Mouse (Mus musculus) liver, adult 2 months (tissue): ENCODE results near the gene Arl3. TPM values are rescaled to one million over a fixed set of nuclear protein-coding genes. Genes with fewer than 3 reads are reported as not detected.

Experiments
- DNase-seq: peaks from one replicate; pipeline ENCODE4 v3.0.0-alpha.2; 2011; ENCODE audit warnings: low read depth, low spot score; ENCODE audit errors: extremely low read depth
- H3K27ac ChIP-seq: fragments of 200-500 bp; replicated peaks from 2 replicates; pipeline ENCODE4 v1.5.1; 2012; ENCODE audit warnings: low read depth, mild to moderate bottlenecking, control low read depth, inconsistent platforms, low read length; ENCODE audit not compliant: insufficient read depth
- H3K27me3 ChIP-seq: fragments of 200-500 bp; 2 replicates; pipeline ENCODE4 v1.6.1; 2012; ENCODE audit warnings: mild to moderate bottlenecking, moderate library complexity, low read length, inconsistent platforms; ENCODE audit not compliant: control insufficient read depth, insufficient read depth
- H3K36me3 ChIP-seq: fragments of 200-500 bp; 2 replicates; pipeline ENCODE4 v1.6.1; 2012; ENCODE audit warnings: low read length, inconsistent platforms; ENCODE audit not compliant: control insufficient read depth, insufficient read depth
- H3K4me1 ChIP-seq: fragments of 200-500 bp; 2 replicates; pipeline ENCODE4 v1.6.1; 2011; ENCODE audit warnings: low read length; ENCODE audit not compliant: control insufficient read depth, insufficient read depth
- H3K4me3 ChIP-seq: fragments of 200-500 bp; 2 replicates; pipeline ENCODE4 v1.5.1; 2011; ENCODE audit warnings: low read depth, mild to moderate bottlenecking, control low read depth, low read length, moderate library complexity; ENCODE audit not compliant: insufficient read depth
- H3K79me2 ChIP-seq: fragments of 200-500 bp; 2 replicates; pipeline ENCODE4 v1.6.1; 2012; ENCODE audit warnings: inconsistent platforms, mild to moderate bottlenecking, low read length, moderate library complexity; ENCODE audit not compliant: control insufficient read depth, insufficient read depth
- H3K9ac ChIP-seq: fragments of 200-500 bp; 2 replicates; pipeline ENCODE4 v1.6.1; 2012; ENCODE audit warnings: low read depth, mild to moderate bottlenecking, control low read depth, inconsistent platforms, low read length
- CTCF ChIP-seq: fragments of 200-500 bp; IDR thresholded peaks from 2 replicates; pipeline ENCODE4 v1.5.1; 2011; ENCODE audit warnings: low read depth, low read length, control low read depth
- POLR2A ChIP-seq: fragments of 200-500 bp; IDR thresholded peaks from 2 replicates; pipeline ENCODE4 v1.6.1; 2011; ENCODE audit warnings: low read length, control low read depth; ENCODE audit not compliant: insufficient read depth; ENCODE audit errors: extremely low read depth
- WGBS: fragments of 180-500 bp; shearing (Covaris S2); methylation state at CpG from one replicate; pipeline ENCODE4 v1.1.7; 2018; 5-methylcytosine and 5-hydroxymethylcytosine counted together
- polyA plus RNA-seq: library from polyadenylated mRNA; depleted of rRNA; stranded (reverse); fragments of >200 nt; gene quantifications from 2 replicates; pipeline ENCODE4 v1.2.3, GENCODE M21; 2012; rRNA removed
- total RNA-seq: library from RNA; depleted of rRNA; stranded (reverse); fragments of >200 nt; gene quantifications from 2 replicates; pipeline ENCODE4 v1.2.3, GENCODE M21; 2014; rRNA removed

Arl3 gene
- total RNA-seq (21.9 and 25.1 TPM in 2 replicates), polyA plus RNA-seq (8.7 and 12.7 TPM in 2 replicates)

DNA sequence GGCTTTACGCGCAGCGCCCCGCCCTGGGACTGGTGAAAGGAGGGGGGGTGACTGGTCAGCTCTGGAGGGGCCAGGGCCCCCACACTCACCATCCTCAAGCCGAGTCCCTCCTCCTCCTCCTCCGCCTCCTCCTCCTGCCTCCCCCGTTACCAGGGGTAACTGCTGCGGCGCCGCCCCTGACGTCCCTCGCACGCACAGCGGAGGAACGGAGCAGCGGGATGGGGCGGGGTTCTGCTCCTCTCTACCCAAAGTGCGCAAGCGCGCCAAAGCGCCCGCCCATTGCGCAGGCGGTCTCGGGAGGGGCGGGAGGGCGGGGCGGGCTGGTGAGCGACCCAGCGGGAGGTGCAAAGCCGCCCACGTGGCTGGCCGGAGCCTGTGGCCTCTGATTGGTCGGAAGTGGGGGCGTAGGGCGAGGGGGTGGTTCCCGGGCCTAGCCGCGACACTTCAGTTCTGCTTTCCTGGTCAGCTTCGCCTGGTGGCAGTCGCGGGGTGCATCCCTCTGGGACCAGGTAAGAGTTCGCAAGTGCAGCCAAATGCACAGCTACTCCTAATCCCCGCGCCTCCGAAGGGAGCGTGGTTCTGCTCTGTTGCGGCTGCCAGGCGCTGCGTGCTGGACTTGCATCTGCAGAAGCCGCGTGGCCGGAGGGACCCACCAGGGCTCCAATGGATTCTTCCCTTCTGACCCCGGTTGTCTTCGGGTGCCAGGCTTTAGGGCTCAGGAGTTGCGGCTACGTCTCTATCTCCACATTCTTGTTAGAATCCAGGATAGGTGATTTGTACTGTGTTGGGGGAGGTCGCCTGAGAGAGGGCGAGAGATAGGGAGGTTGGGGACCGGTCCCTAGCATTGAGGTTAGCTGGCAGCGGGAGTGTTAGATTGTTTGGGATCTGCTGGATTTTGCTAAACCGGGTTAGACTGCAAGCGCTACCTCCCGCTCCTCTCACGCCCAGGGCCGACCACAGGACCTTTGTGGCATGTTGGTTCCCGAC is at the start of gene Arl3, which contains the start of gene Sfxn2:
Gene Arl3, minus strand, starts transcription at position 248 of the 987 bp plus-strand sequence.
Gene Sfxn2, plus strand, starts transcription at position 415 of the 987 bp plus-strand sequence.
- Histone ChIP-seq H3K27me3 (no peaks in the 10 kb centered on the region), H3K9ac (peak within 1 kb of the TSS; percentile 76), H3K27ac (peak within 1 kb of the TSS; percentile 71), H3K79me2 (peaks cover 14% of the 10 kb centered on the region; the same call in 1 of the 2 replicates), H3K4me3 (peak within 1 kb of the TSS; percentile 80), H3K36me3 (no peaks in the 10 kb centered on the region), H3K4me1 (peaks cover 10% of the 10 kb centered on the region)
- TF ChIP-seq CTCF: peak; percentile 34; the same call in 1 of the 2 replicates
- TF ChIP-seq POLR2A: peak; percentile 97
- DNase-seq: peak; percentile 92
- WGBS: 1% methylated on average over 64 of the region's 67 CpGs

DNA sequence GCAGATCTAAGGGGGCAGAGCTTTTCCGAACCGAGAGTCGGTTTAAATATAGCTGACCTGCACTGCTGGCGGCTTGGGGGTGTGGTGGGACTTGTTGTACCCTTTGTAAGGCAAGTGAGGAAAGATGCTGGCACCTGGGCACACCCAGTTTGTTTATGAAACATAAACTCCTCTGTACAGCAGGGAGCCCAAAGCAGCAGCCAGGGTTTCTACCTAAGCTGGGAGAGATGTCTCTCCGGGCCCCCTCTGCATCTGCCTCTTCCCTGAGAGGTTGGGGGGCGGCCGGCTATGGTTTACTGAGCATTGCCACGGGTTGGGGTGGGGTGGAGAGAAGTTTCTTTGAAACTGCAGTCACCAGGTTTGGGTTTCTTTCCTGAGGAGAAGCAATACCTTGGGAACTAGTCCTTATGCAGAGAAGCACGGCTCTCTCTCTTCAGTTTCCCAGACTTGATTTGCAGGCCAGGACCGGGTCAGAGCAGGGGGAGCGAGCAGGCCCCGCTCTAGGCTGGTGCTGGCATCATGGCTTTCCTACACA is 49.7 kb upstream of the Arl3 start:
- H3K79me2 ChIP-seq: peaks cover 51% of the 10 kb centered on the region; the same call in 1 of the 2 replicates
- no peak overlapping the region for H3K4me3 ChIP-seq
- TF ChIP-seq CTCF: no peak
- no peak for TF ChIP-seq POLR2A
- 0 out of 2 replicates have a peak overlapping the region, but pooled peaks have one; percentile 16 for H3K27ac ChIP-seq
- H3K27me3 ChIP-seq: no peaks in the 10 kb centered on the region
- DNase-seq: no peak
- peak overlapping the region; percentile 32; the same call in 1 of the 2 replicates for H3K9ac ChIP-seq
- 53% methylated on average over 12 of the region's 12 CpGs for WGBS
- H3K4me1 ChIP-seq: peaks cover 54% of the 10 kb centered on the region
- H3K36me3 ChIP-seq: peaks cover under 1% of the 10 kb centered on the region; the same call in 1 of the 2 replicates

DNA sequence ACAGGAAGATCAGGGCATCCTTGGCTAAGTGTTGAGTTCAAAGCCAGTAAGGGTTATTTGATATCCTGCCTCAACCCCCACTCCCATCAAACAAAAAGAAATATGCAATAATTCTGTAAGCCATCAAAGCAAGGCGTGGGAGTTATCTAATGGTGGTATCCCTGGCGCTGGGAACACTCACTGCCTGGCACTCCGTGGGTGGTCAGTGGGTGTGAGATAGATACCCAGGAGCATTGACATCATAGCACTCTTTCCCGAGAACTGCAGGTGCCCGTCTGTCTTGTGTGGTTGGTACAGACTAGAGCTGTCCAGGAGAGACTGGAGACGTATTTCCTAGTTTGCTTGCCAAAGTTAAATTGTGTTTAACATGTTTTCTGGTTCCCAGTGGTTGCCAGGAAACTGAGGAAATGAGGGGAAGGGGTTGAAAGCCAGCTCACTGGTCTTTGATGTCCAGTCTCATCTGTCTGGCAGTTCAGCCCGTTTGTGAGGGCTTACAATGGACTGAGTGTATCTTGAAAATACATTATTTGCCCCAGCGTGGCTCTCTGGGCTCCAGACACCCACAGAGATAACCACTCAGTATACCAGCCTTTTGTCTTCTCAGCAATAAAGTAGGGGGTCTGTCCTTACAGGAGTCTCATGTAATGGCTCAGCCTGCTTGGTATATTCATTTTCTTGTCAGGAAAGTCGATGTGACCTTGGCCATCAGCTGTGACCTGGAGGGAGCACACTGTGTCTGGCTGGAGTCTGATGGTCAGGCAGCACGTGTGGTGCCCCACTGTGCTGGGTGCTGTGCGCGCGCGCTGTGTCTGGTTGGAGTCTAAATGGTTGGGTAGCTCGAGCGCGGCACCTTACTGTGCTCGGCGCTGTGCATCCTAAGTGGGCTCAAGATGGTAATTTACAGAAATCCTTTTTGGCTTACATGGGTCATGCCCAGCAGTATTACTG is 48.5 kb upstream of the Arl3 start:
- Histone ChIP-seq H3K27ac (no peak overlapping the region), H3K27me3 (no peaks in the 10 kb centered on the region), H3K9ac (no peak overlapping the region), H3K4me3 (no peak overlapping the region), H3K4me1 (peaks cover 49% of the 10 kb centered on the region), H3K36me3 (peaks cover 3% of the 10 kb centered on the region; the same call in 1 of the 2 replicates), H3K79me2 (peaks cover 56% of the 10 kb centered on the region)
- WGBS: 55% methylated on average over 19 of the region's 19 CpGs
- TF ChIP-seq CTCF (no peak), POLR2A (no peak)
- DNase-seq: peak; percentile 68

DNA sequence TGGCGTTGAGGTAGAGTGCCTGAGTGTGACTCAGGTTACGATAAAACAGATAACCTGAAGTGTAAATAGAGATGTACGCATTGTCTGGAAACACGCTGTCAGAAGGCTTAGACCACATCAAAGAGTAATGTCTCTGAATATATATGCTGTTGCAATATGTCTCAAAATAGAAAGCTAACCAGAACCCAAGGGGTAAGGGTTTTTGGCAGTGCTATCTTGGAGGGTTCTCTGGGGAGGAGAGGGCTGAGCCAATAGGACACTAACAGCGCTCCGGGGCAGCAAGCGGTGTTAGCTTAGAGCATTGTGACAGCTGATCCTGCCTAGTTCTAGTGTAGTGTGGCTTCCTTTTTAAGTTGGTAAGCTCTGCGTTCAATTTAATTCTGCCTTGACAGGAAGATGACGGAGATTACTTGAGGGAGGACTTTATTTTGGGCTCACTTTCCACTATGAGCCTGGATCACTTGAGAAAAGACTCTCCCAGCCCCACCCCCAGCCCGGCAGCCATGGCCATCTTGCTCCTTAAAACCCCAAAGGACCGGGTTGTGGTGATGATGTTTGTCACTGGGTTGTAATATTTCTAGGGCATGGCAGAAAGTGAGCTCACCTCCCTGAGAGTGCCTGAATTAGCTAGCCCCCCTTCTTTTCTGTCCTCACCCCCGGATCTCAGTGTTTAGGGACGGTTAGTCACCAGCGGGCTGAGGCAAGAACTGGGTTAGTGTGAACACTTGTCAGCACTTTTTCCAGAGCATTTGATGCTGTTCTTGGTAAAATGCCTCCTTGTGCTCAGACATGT is 47.2 kb upstream of the Arl3 start:
- H3K9ac ChIP-seq: no peak overlapping the region
- H3K4me1 ChIP-seq: peaks cover 45% of the 10 kb centered on the region
- TF ChIP-seq POLR2A (no peak), CTCF (no peak)
- DNase-seq: no peak
- no peak overlapping the region for H3K4me3 ChIP-seq
- peaks cover 3% of the 10 kb centered on the region; the same call in 1 of the 2 replicates for H3K36me3 ChIP-seq
- 69% methylated on average over 14 of the region's 14 CpGs for WGBS
- no peaks in the 10 kb centered on the region for H3K27me3 ChIP-seq
- H3K27ac ChIP-seq: no peak overlapping the region
- H3K79me2 ChIP-seq: peaks cover 61% of the 10 kb centered on the region
